Mouse (Mus musculus) olfactory bulb, adult 2 months (tissue): ENCODE results near the gene Fcgr3.

Experiments
- CTCF ChIP-seq: fragments of 200-500 bp; IDR thresholded peaks from 2 replicates; pipeline ENCODE4 v1.5.1; 2012; ENCODE audit warnings: low read depth, mild to moderate bottlenecking, low read length, moderate library complexity; ENCODE audit not compliant: insufficient read depth
- POLR2A ChIP-seq: fragments of 200-500 bp; IDR thresholded peaks from 2 replicates; pipeline ENCODE4 v1.6.1; 2012; ENCODE audit warnings: mild to moderate bottlenecking, low read depth, low read length, moderate library complexity; ENCODE audit not compliant: insufficient read depth

- TF ChIP-seq POLR2A (no peak), CTCF (no peak)
Measured at GRCm38 (mm10) chr1:171103179-171103840, 38.6 kb upstream of the Fcgr3 start.
